Mouse (Mus musculus) ES-E14 (cell line): Measurements from ENCODE around the gene Oard1. TPM values are rescaled to one million over a fixed set of nuclear protein-coding genes. Genes with fewer than 3 reads are reported as not detected.

Experiments used
- DNase-seq: peaks from one replicate; pipeline ENCODE4 v3.0.0-alpha.2; 2013; ENCODE audit warnings: low read depth, low spot score
- H3K27ac ChIP-seq: 2 replicates; pipeline ENCODE4 v1.5.1; 2012; ENCODE audit warnings: low read depth, mild to moderate bottlenecking, low read length, moderate library complexity, mixed read lengths; ENCODE audit not compliant: poor library complexity, insufficient read depth, severe bottlenecking
- H3K36me3 ChIP-seq: 2 replicates; pipeline ENCODE4 v1.6.1; 2012; ENCODE audit warnings: mild to moderate bottlenecking, low read length, moderate library complexity, mixed read lengths; ENCODE audit not compliant: control insufficient read depth, poor library complexity, insufficient read depth, severe bottlenecking
- H3K4me1 ChIP-seq, 2 experiments: fragments of 150-350 bp in 1 of 2; sonication (generic) in 1 of 2; 2 replicates each; pipeline ENCODE4 v1.6.1; 2012; ENCODE audit warnings: low read length in 2 of 2, mild to moderate bottlenecking in 1 of 2, mixed read lengths in 1 of 2; ENCODE audit not compliant: control insufficient read depth in 2 of 2, insufficient read depth in 2 of 2, poor library complexity in 1 of 2
- H3K4me3 ChIP-seq, 2 experiments: fragments of 150-350 bp in 1 of 2; sonication (generic) in 1 of 2; 2 replicates each; pipeline ENCODE4 v1.5.1; 2012; ENCODE audit warnings: low read length in 2 of 2, low read depth in 1 of 2, mild to moderate bottlenecking in 1 of 2, mixed read lengths in 1 of 2; ENCODE audit not compliant: insufficient read depth in 1 of 2, poor library complexity in 1 of 2, severe bottlenecking in 1 of 2
- H3K9ac ChIP-seq: 2 replicates; pipeline ENCODE4 v1.6.1; 2012; ENCODE audit warnings: low read depth, mild to moderate bottlenecking, low read length, mixed read lengths; ENCODE audit not compliant: poor library complexity, insufficient read depth, severe bottlenecking
- H3K9me3 ChIP-seq: fragments of 150-350 bp; sonication (generic); 2 replicates; pipeline ENCODE4 v1.6.1; 2012; ENCODE audit warnings: low read depth, mild to moderate bottlenecking, low read length; ENCODE audit not compliant: control insufficient read depth, insufficient read depth
- CHD2 ChIP-seq: IDR thresholded peaks from 2 replicates; pipeline ENCODE4 v1.6.1; 2014; ENCODE audit warnings: mild to moderate bottlenecking, low read depth, low read length, inconsistent platforms
- HCFC1 ChIP-seq: IDR thresholded peaks from 2 replicates; pipeline ENCODE4 v1.6.1; 2012; ENCODE audit warnings: low read length, inconsistent platforms, borderline replicate concordance; ENCODE audit not compliant: insufficient read depth
- MAFK ChIP-seq: IDR thresholded peaks from 2 replicates; pipeline ENCODE4 v1.6.1; 2014; ENCODE audit warnings: mild to moderate bottlenecking, low read depth, low read length, inconsistent platforms; ENCODE audit not compliant: insufficient read depth
- ZC3H11A ChIP-seq: IDR thresholded peaks from 2 replicates; pipeline ENCODE4 v1.6.1; 2012; ENCODE audit warnings: low read depth, mild to moderate bottlenecking, inconsistent platforms, low read length, borderline replicate concordance
- ZNF384 ChIP-seq: IDR thresholded peaks from 2 replicates; pipeline ENCODE4 v1.6.1; 2012; ENCODE audit warnings: low read depth, low read length, inconsistent platforms
- in situ Hi-C, 2 experiments: fragments of 600-800 bp; cut with MboI; formaldehyde crosslinking; loops; one replicate each; pipeline ENCODE4 v1.15.1; 2025; ENCODE audit warnings: low sequenced_read_pairs in 2 of 2, inconsistent platforms in 1 of 2; ENCODE audit not compliant: unreplicated experiment in 2 of 2
- total RNA-seq: library from RNA; depleted of rRNA; stranded (reverse); fragments of 300-350 nt; gene quantifications from 2 replicates; pipeline ENCODE4 v1.2.3, GENCODE M21; 2012

Gene Oard1
- total RNA-seq, 1 experiment: 38.6 TPM

GRCm38 (mm10) chr17:48454190-48454589, 44.4 kb downstream of the Oard1 start:
- H3K27ac ChIP-seq: no peak overlapping the region
- peak overlapping the region; percentile 50 to 62 for H3K4me3 ChIP-seq
- H3K36me3 ChIP-seq: no peaks in the 10 kb centered on the region
- no peaks in the 10 kb centered on the region for H3K9me3 ChIP-seq
- TF ChIP-seq ZC3H11A: no peak
- no peak for TF ChIP-seq ZNF384
- no peak for TF ChIP-seq HCFC1
- no peak for TF ChIP-seq MAFK
- TF ChIP-seq CHD2: no peak
- peak overlapping the region; percentile 18; the same call in 1 of the 2 replicates for H3K9ac ChIP-seq
- no peak for DNase-seq
- H3K4me1 ChIP-seq: peaks cover 3 to 14% of the 10 kb centered on the region in 2 experiments; a peak in 3 of 4 replicates
- in situ Hi-C loops: no loop called here

- H3K27ac ChIP-seq: no peak within 1 kb of the TSS
- peak; percentile 70 for DNase-seq
- H3K4me3 ChIP-seq: peak within 1 kb of the TSS; percentile 50 to 62
- peak within 1 kb of the TSS; percentile 18; the same call in 1 of the 2 replicates for H3K9ac ChIP-seq
- H3K9me3 ChIP-seq: no peaks in the 10 kb centered on the region
- peaks cover 3 to 14% of the 10 kb centered on the region in 2 experiments; a peak in 3 of 4 replicates for H3K4me1 ChIP-seq
- TF ChIP-seq MAFK (no peak), CHD2 (no peak), ZC3H11A (no peak), HCFC1 (no peak), ZNF384 (no peak)
- no peaks in the 10 kb centered on the region for H3K36me3 ChIP-seq
- in situ Hi-C loops: no loop called here
Observed at GRCm38 (mm10) chr17:48454688-48455087, 44.9 kb downstream of the Oard1 start, which contains the start of gene Unc5cl. Unc5cl (plus strand) TSS chr17:48454901.

GRCm38 (mm10) chr17:48455955-48456354, 46.1 kb downstream of the Oard1 start:
- no peaks in the 10 kb centered on the region for H3K9me3 ChIP-seq
- in situ Hi-C loops: no loop called here
- peaks cover 3 to 11% of the 10 kb centered on the region in 2 experiments; a peak in 3 of 4 replicates for H3K4me1 ChIP-seq
- no peaks in the 10 kb centered on the region for H3K36me3 ChIP-seq
- TF ChIP-seq MAFK (no peak), ZNF384 (no peak), HCFC1 (no peak), CHD2 (no peak), ZC3H11A (no peak)
- no peak overlapping the region for H3K27ac ChIP-seq
- no peak for DNase-seq
- H3K9ac ChIP-seq: no peak overlapping the region
- no peak overlapping the region for H3K4me3 ChIP-seq

- Histone ChIP-seq H3K9me3 (no peaks in the 10 kb centered on the region), H3K4me1 (no peaks in the 10 kb centered on the region; a peak in 1 of 4 replicates), H3K9ac (no peak overlapping the region), H3K27ac (no peak overlapping the region), H3K4me3 (no peak overlapping the region), H3K36me3 (no peaks in the 10 kb centered on the region)
- no peak for DNase-seq
- in situ Hi-C loops: no loop called here
- TF ChIP-seq ZNF384 (no peak), ZC3H11A (no peak), CHD2 (no peak), HCFC1 (no peak), MAFK (no peak)
Observed at GRCm38 (mm10) chr17:48457971-48458653, 48.3 kb downstream of the Oard1 start.
